Mouse (Mus musculus): Measurements from ENCODE around the gene Htr2b. TPM values are rescaled to one million over a fixed set of nuclear protein-coding genes. Genes with fewer than 3 reads are reported as not detected.

Gene Htr2b
- polyA plus RNA-seq, 1 experiment from 2014 or later = 1.2 TPM

- H3K27me3 ChIP-seq (replicated peaks) = no peaks in the 10 kb centered on the region
- no peak overlapping the region for H3K27ac ChIP-seq
- peaks cover 42% of the 10 kb centered on the region for H3K36me3 ChIP-seq
- H3K4me3 ChIP-seq (replicated peaks) = no peak overlapping the region
- H3K4me2 ChIP-seq = no peak overlapping the region
- no peak overlapping the region for H3K9ac ChIP-seq
- 96% methylated on average over 2 of the region's 2 CpGs for WGBS
- H3K9me3 ChIP-seq = no peaks in the 10 kb centered on the region
- ATAC-seq (ENCODE audit: insufficient read depth, low FRiP score, low read depth) = no peak
- no peaks in the 10 kb centered on the region for H3K4me1 ChIP-seq
These were observed 35.2 kb downstream of the Htr2b start for GRCm38 (mm10) chr1:86076565-86076964.

- H3K4me3 ChIP-seq (replicated peaks) = peak within 1 kb of the TSS; percentile 99
- ATAC-seq (ENCODE audit: insufficient read depth, low FRiP score, low read depth) = peak; percentile 91
- peak within 1 kb of the TSS; percentile 79 for H3K4me2 ChIP-seq
- peak within 1 kb of the TSS; percentile 98 for H3K9ac ChIP-seq
- no peaks in the 10 kb centered on the region for H3K9me3 ChIP-seq
- under 1% methylated on average over 41 of the region's 47 CpGs for WGBS
- H3K27ac ChIP-seq = peak within 1 kb of the TSS; percentile 79
- H3K36me3 ChIP-seq = 0 out of 2 replicates have a peak, but pooled peaks cover 3% of the 10 kb centered on the region
- no peaks in the 10 kb centered on the region for H3K27me3 ChIP-seq (replicated peaks)
- peaks cover 7% of the 10 kb centered on the region for H3K4me1 ChIP-seq
These were observed 47.3 kb downstream of the Htr2b start, which contains the start of gene Psmd1 for GRCm38 (mm10) chr1:86064271-86064991. Gene Psmd1, plus strand, starts transcription at chr1:86064387.

GRCm38 (mm10) chr1:86062523-86062922 is 49.2 kb downstream of the Htr2b start:
- H3K9ac ChIP-seq = no peak overlapping the region
- no peak overlapping the region for H3K4me2 ChIP-seq
- WGBS = 79% methylated on average over 6 of the region's 6 CpGs
- H3K9me3 ChIP-seq = no peaks in the 10 kb centered on the region
- no peak overlapping the region for H3K27ac ChIP-seq
- H3K4me1 ChIP-seq = peaks cover 7% of the 10 kb centered on the region
- H3K36me3 ChIP-seq = 0 out of 2 replicates have a peak, but pooled peaks cover 3% of the 10 kb centered on the region
- no peak overlapping the region for H3K4me3 ChIP-seq (replicated peaks)
- H3K27me3 ChIP-seq (replicated peaks) = no peaks in the 10 kb centered on the region
- no peak for ATAC-seq (ENCODE audit: insufficient read depth, low FRiP score, low read depth)

DNA sequence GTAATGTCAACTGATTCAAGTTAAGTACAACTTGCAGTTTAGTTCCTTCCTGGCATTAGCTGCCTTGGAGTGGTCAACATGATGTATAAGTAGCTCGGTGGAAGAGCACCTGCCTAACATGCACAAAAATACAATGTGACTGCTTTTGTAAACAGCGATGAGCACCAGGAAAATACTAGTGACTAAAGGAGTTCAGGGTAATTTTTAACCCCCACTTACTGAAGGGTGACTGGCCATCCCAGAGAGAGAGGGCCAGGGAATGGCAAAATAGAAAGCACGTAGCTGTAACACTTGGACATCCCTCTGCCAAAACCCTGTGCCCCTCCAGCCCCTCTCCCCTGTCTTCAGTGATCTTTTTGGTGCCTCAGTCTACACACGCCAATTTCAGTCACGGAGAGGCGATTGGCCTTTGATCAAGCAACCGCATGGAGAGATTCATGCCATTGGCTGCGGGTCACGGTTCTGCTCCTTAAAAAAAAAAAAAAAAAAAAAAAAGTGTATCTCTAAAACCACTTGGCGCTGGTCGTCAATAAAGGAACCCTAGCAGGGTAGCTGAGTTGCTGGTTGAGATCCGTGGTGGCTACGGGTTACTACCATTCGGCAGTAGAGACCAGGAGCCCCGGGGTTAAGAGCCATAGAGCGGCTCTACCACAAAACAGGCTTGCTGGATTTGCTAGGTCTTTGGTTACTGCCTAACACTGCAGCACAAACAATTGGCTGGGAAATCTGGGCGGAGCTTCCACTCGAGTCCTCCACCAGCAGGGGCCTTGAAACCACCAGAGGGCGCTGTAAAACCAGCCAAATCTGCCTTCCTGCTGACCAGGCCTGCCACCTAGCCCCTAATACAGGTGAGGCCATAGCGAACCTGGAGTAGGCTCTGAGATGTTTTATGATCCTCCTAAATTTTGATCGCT is 52.7 kb downstream of the Htr2b start:
- H3K27ac ChIP-seq = no peak overlapping the region
- H3K9ac ChIP-seq = no peak overlapping the region
- H3K36me3 ChIP-seq = no peaks in the 10 kb centered on the region
- H3K4me2 ChIP-seq = peak overlapping the region; percentile 66
- peak overlapping the region; percentile 36 for H3K4me3 ChIP-seq (replicated peaks)
- H3K4me1 ChIP-seq = 0 out of 2 replicates have a peak, but pooled peaks cover 2% of the 10 kb centered on the region
- 9% methylated on average over 21 of the region's 21 CpGs for WGBS
- no peaks in the 10 kb centered on the region for H3K9me3 ChIP-seq
- ATAC-seq (ENCODE audit: insufficient read depth, low FRiP score, low read depth) = peak; percentile 74
- H3K27me3 ChIP-seq (replicated peaks) = no peaks in the 10 kb centered on the region

DNA sequence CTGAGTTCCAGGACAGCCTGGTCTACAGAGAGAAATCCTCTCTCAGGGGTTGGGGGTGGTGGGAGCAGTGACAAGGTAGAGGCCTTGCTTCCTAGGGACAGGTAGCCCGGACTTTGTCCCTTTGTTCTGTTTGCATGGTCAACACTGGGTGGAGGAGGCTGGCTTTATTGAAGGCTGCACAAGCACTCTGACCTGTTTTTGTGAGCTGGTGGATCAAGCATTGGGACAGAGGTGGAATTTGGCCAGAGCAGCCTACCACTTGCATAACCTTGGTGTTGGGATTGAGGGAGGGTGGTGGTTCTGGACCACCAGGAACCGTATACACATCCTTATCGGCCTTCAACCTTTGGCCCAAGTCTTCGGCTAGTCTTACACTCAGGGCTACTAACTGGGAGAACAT is 55.5 kb downstream of the Htr2b start:
- no peaks in the 10 kb centered on the region for H3K27me3 ChIP-seq (replicated peaks)
- ATAC-seq (ENCODE audit: insufficient read depth, low FRiP score, low read depth) = peak; percentile 58
- 0 out of 2 replicates have a peak, but pooled peaks cover 2% of the 10 kb centered on the region for H3K4me1 ChIP-seq
- no peaks in the 10 kb centered on the region for H3K36me3 ChIP-seq
- H3K4me3 ChIP-seq (replicated peaks) = no peak overlapping the region
- no peak overlapping the region for H3K4me2 ChIP-seq
- no peaks in the 10 kb centered on the region for H3K9me3 ChIP-seq
- no peak overlapping the region for H3K9ac ChIP-seq
- 77% methylated on average over 4 of the region's 4 CpGs for WGBS
- peak overlapping the region; percentile 5; the same call in 1 of the 2 replicates for H3K27ac ChIP-seq

GRCm38 (mm10) chr1:86054943-86055342 is 56.8 kb downstream of the Htr2b start:
- no peaks in the 10 kb centered on the region for H3K9me3 ChIP-seq
- 0 out of 2 replicates have a peak, but pooled peaks cover 2% of the 10 kb centered on the region for H3K4me1 ChIP-seq
- H3K27ac ChIP-seq = no peak overlapping the region
- no peak overlapping the region for H3K4me3 ChIP-seq (replicated peaks)
- no peaks in the 10 kb centered on the region for H3K27me3 ChIP-seq (replicated peaks)
- WGBS = 50% methylated on average over 3 of the region's 3 CpGs
- no peaks in the 10 kb centered on the region for H3K36me3 ChIP-seq
- ATAC-seq (ENCODE audit: insufficient read depth, low FRiP score, low read depth) = no peak
- H3K4me2 ChIP-seq = no peak overlapping the region
- H3K9ac ChIP-seq = no peak overlapping the region

DNA sequence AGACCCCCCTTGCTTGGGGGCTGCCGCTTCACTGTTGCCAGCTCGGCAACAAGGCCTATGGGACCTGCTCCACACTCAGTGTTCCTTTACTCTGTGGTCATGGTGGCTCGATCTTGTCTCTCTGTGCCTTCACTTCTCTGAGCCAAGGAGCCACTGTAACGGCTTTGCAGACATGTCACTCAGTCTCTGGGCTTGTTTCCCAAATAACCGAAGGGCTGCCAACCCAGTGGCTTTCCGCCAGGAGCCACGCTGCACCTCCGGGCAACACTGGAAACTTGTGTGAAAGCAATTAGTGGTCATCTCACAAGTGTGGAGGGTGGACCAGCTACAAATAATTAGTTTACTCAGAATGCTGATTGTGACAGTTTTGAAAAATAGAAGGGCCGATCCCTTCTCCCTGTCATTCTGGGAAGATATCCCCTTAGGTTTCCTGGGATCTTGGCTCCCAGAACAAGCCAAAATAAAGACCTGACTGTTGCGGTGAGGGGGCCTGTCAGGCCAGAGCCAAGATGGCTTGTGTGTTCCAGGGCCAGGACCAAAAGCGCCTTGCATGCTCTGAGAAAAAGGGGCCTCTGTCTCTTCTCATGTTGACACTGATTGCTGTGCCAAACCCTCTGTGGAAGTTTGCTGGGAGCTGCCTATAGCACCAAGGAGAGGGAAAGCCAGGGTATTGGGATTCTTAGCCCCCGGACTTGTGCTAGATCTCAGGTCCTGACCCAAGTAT is 58.4 kb downstream of the Htr2b start:
- Histone ChIP-seq H3K27ac (no peak overlapping the region), H3K4me1 (0 out of 2 replicates have a peak, but pooled peaks cover 2% of the 10 kb centered on the region), H3K27me3 (replicated peaks) (peaks cover 6% of the 10 kb centered on the region; the same call in 1 of the 2 replicates), H3K4me2 (no peak overlapping the region), H3K9me3 (no peaks in the 10 kb centered on the region), H3K36me3 (no peaks in the 10 kb centered on the region), H3K4me3 (replicated peaks) (no peak overlapping the region), H3K9ac (no peak overlapping the region)
- ATAC-seq (ENCODE audit: insufficient read depth, low FRiP score, low read depth) = no peak
- 74% methylated on average over 12 of the region's 12 CpGs for WGBS

Other genes starting within 250 kb of the Htr2b start
- gene Itm2c, start 217.7 kb downstream of the Htr2b start, polyA plus RNA-seq (2015; fragmentation: Nextera tagmentation; extraction: Ambion mirVana) = 165 and 178 TPM in 2 replicates
- 0.39 and 0.58 TPM in 2 replicates for gene 4933407L21Rik, start 183.5 kb downstream of the Htr2b start, polyA plus RNA-seq (2015; fragmentation: Nextera tagmentation; extraction: Ambion mirVana)
- gene Gpr55, start 151.0 kb downstream of the Htr2b start, polyA plus RNA-seq (2015; fragmentation: Nextera tagmentation; extraction: Ambion mirVana) = 0.04 and 0.05 TPM in 2 replicates
- gene Spata3, start 95.2 kb downstream of the Htr2b start, polyA plus RNA-seq (2015; fragmentation: Nextera tagmentation; extraction: Ambion mirVana) = not detected in 2 replicates
- gene 2810459M11Rik, start 66.1 kb downstream of the Htr2b start, polyA plus RNA-seq (2015; fragmentation: Nextera tagmentation; extraction: Ambion mirVana) = 4.7 and 5.9 TPM in 2 replicates
- 147 and 158 TPM in 2 replicates for gene Psmd1, start 47.6 kb downstream of the Htr2b start, polyA plus RNA-seq (2015; fragmentation: Nextera tagmentation; extraction: Ambion mirVana)
- not detected in 2 replicates for gene Gm21972, start 21.7 kb upstream of the Htr2b start, polyA plus RNA-seq (2015; fragmentation: Nextera tagmentation; extraction: Ambion mirVana)
- gene Armc9, start 42.8 kb upstream of the Htr2b start, polyA plus RNA-seq (2015; fragmentation: Nextera tagmentation; extraction: Ambion mirVana) = 18.3 and 20.5 TPM in 2 replicates
- 4.6 and 5.5 TPM in 2 replicates for gene B3gnt7, start 190.9 kb upstream of the Htr2b start, polyA plus RNA-seq (2015; fragmentation: Nextera tagmentation; extraction: Ambion mirVana)
- 368 and 423 TPM in 2 replicates for gene Ncl, start 247.4 kb upstream of the Htr2b start, polyA plus RNA-seq (2015; fragmentation: Nextera tagmentation; extraction: Ambion mirVana)